In the genomic region with DNA sequence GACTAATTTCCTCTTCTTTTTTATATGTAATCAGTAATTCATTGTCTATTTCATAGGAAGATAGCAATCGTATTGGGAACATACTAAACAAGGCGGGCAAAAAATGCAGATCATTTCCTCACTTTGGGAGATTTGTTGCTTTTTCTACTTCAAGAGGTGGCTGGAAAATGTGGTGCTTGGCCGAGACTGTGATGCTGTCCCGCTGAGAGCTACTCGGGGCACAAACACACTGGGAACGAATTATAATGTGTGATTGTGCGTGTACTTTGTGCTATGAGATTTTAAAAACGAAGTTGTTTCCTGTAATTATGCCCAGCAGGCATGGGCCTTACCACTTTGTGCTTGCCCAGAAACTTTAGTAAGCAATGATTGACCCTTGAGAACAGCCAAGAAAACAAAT, we compare ENCODE assay signal across 14 mouse cellular contexts. TPM values are rescaled to one million over a fixed set of nuclear protein-coding genes. Genes with fewer than 3 reads are reported as not detected.
"Had no signal": no experiment of that assay in that cellular context is flagged by ENCODE, and none has a peak within 500 bp of the region (broad histone marks: within the 10 kb centered on the region; RNA-seq: fewer than 3 reads in every experiment).

No protein-coding gene starts in this region.

- ATAC-seq: midbrain, embryonic 16.5 days had no signal

- DNase-seq: kidney, postnatal 14 days; left cerebral cortex, postnatal 4 days; lung, adult 18-20 months; right cerebral cortex, postnatal 14 days had no signal

- H3K9me3 ChIP-seq: kidney, embryonic 15.5 days; limb, embryonic 13.5 days; stomach, embryonic 15.5 days had no signal

- H3K4me2 ChIP-seq: kidney, embryonic 15.5 days; limb, embryonic 13.5 days; midbrain, embryonic 12.5 days; stomach, embryonic 15.5 days had no signal

- H3K36me3 ChIP-seq: kidney, embryonic 15.5 days; limb, embryonic 13.5 days; midbrain, embryonic 12.5 days; stomach, embryonic 15.5 days had no signal

- H3K27ac ChIP-seq: kidney, embryonic 15.5 days; limb, embryonic 13.5 days; liver, embryonic 14.5 days; midbrain, embryonic 12.5 days; stomach, embryonic 15.5 days had no signal

- H3K27me3 ChIP-seq: kidney, embryonic 15.5 days; limb, embryonic 13.5 days; midbrain, embryonic 12.5 days; stomach, embryonic 15.5 days had no signal

- H3K4me1 ChIP-seq: kidney, embryonic 15.5 days; limb, embryonic 13.5 days; midbrain, embryonic 12.5 days; stomach, embryonic 15.5 days had no signal

- H3K4me3 ChIP-seq: kidney, embryonic 15.5 days; limb, embryonic 13.5 days; midbrain, embryonic 12.5 days; stomach, embryonic 15.5 days had no signal

- H3K9ac ChIP-seq: kidney, embryonic 15.5 days; limb, embryonic 13.5 days; liver, embryonic 14.5 days; midbrain, embryonic 12.5 days; stomach, embryonic 15.5 days had no signal

RNA-seq across cellular contexts. Expression of a gene that starts 29.0 kb away (rescaled TPM):
- polyA plus RNA-seq: kidney, embryonic 15.5 days; large intestine, adult 2 months; limb, embryonic 13.5 days; liver, adult 2 months; liver, embryonic 14.5 days; lung, embryonic 16.5 days; midbrain, embryonic 12.5 days; spleen, adult 2 months; stomach, embryonic 15.5 days had no signal
